Mouse (Mus musculus) midbrain, embryonic 16.5 days (tissue): ENCODE data around the gene Fzd1. TPM values are rescaled to one million over a fixed set of nuclear protein-coding genes. Genes with fewer than 3 reads are reported as not detected.

Experiments used
- ATAC-seq: fragments of 200-750 bp; cut with Nextera tagmentation; 2 replicates; pipeline ENCODE4 v1.8.0; 2017; ENCODE audit warnings: moderate TSS enrichment
- H3K27ac ChIP-seq: fragments of 300-500 bp; sonication (generic); 2 replicates; pipeline ENCODE4 v1.5.1; 2014; ENCODE audit warnings: mild to moderate bottlenecking, low read length, mixed read lengths
- H3K27me3 ChIP-seq: fragments of 300-500 bp; sonication (generic); 2 replicates; pipeline ENCODE4 v1.6.1; 2014; ENCODE audit warnings: low read depth, low read length, mixed read lengths; ENCODE audit not compliant: control insufficient read depth, insufficient read depth
- H3K36me3 ChIP-seq: fragments of 300-500 bp; sonication (generic); 2 replicates; pipeline ENCODE4 v1.6.1; 2014; ENCODE audit warnings: mild to moderate bottlenecking, low read length, moderate library complexity, mixed read lengths; ENCODE audit not compliant: control insufficient read depth, insufficient read depth
- H3K4me1 ChIP-seq: fragments of 300-500 bp; sonication (generic); 2 replicates; pipeline ENCODE4 v1.6.1; 2014; ENCODE audit warnings: mild to moderate bottlenecking, low read length, mixed read lengths; ENCODE audit not compliant: control insufficient read depth, insufficient read depth
- H3K4me2 ChIP-seq: fragments of 300-500 bp; sonication (generic); 2 replicates; pipeline ENCODE4 v1.6.1; 2014; ENCODE audit warnings: mild to moderate bottlenecking, low read length, mixed read lengths
- H3K4me3 ChIP-seq: fragments of 300-500 bp; sonication (generic); 2 replicates; pipeline ENCODE4 v1.5.1; 2014; ENCODE audit warnings: low read depth, mild to moderate bottlenecking, low read length, moderate library complexity, mixed read lengths
- H3K9ac ChIP-seq: fragments of 300-500 bp; sonication (generic); 2 replicates; pipeline ENCODE4 v1.6.1; 2014; ENCODE audit warnings: low read depth, low read length, mixed read lengths
- H3K9me3 ChIP-seq: fragments of 300-500 bp; sonication (generic); replicated peaks from 2 replicates; pipeline ENCODE4 v1.6.1; 2014; ENCODE audit warnings: mild to moderate bottlenecking, low read length, mixed read lengths; ENCODE audit not compliant: control insufficient read depth, poor library complexity, severe bottlenecking
- WGBS: fragments of 180-500 bp; shearing (Covaris S2); extraction: QIAGEN DNeasy Blood & Tissue Kit; methylation state at CpG from one replicate; pipeline ENCODE4 v1.1.7; 2014; 5-methylcytosine and 5-hydroxymethylcytosine counted together
- microRNA-seq: library from miRNA; unstranded; fragments of <30 nt; microRNA quantifications from one replicate; pipeline ENCODE4, GENCODE M21; 2017
- polyA plus RNA-seq: library from polyadenylated mRNA; unstranded; fragments of >200 nt; fragmentation: Nextera tagmentation; extraction: Ambion mirVana; gene quantifications from 2 replicates; pipeline ENCODE4 v1.2.1, GENCODE M21; 2015

Gene Fzd1
- polyA plus RNA-seq, 1 experiment from 2014 or later = 24.6 TPM

GRCm38 (mm10) chr5:4733239-4733638 is 24.6 kb downstream of the Fzd1 start:
- Histone ChIP-seq H3K4me2 (no peak overlapping the region), H3K4me1 (peaks cover 11% of the 10 kb centered on the region; the same call in 1 of the 2 replicates), H3K27me3 (no peaks in the 10 kb centered on the region), H3K9me3 (no peaks in the 10 kb centered on the region), H3K9ac (no peak overlapping the region), H3K27ac (no peak overlapping the region), H3K36me3 (no peaks in the 10 kb centered on the region), H3K4me3 (no peak overlapping the region)
- ATAC-seq = no peak
- 60% methylated on average over 4 of the region's 4 CpGs for WGBS

GRCm38 (mm10) chr5:4732241-4733229 is 25.3 kb downstream of the Fzd1 start:
- H3K36me3 ChIP-seq = no peaks in the 10 kb centered on the region
- ATAC-seq = peak; percentile 55
- H3K4me3 ChIP-seq = no peak overlapping the region
- no peak overlapping the region for H3K27ac ChIP-seq
- no peaks in the 10 kb centered on the region for H3K9me3 ChIP-seq
- peaks cover 11% of the 10 kb centered on the region; the same call in 1 of the 2 replicates for H3K4me1 ChIP-seq
- H3K27me3 ChIP-seq = no peaks in the 10 kb centered on the region
- no peak overlapping the region for H3K4me2 ChIP-seq
- H3K9ac ChIP-seq = no peak overlapping the region
- 46% methylated on average over 10 of the region's 10 CpGs for WGBS

- Histone ChIP-seq H3K36me3 (no peaks in the 10 kb centered on the region), H3K4me3 (no peak overlapping the region), H3K9me3 (no peaks in the 10 kb centered on the region), H3K27ac (no peak overlapping the region), H3K27me3 (no peaks in the 10 kb centered on the region), H3K4me2 (no peak overlapping the region), H3K4me1 (peaks cover 11% of the 10 kb centered on the region; the same call in 1 of the 2 replicates), H3K9ac (no peak overlapping the region)
- peak; percentile 80 for ATAC-seq
- 28% methylated on average over 5 of the region's 5 CpGs for whole genome bisulfite sequencing
Measured at GRCm38 (mm10) chr5:4731743-4732215, 26.1 kb downstream of the Fzd1 start.

- ATAC-seq = no peak
- Histone ChIP-seq H3K9me3 (no peaks in the 10 kb centered on the region), H3K4me1 (peaks cover 11% of the 10 kb centered on the region; the same call in 1 of the 2 replicates), H3K36me3 (no peaks in the 10 kb centered on the region), H3K4me3 (no peak overlapping the region), H3K27me3 (no peaks in the 10 kb centered on the region), H3K4me2 (no peak overlapping the region), H3K9ac (no peak overlapping the region), H3K27ac (peak overlapping the region; percentile 33)
- WGBS = 81% methylated on average over 3 of the region's 3 CpGs
Measured at GRCm38 (mm10) chr5:4731064-4731463, 26.8 kb downstream of the Fzd1 start.

Small RNA genes lying within 50 kb of the gene (microRNA-seq; reads per million reads assigned to microRNA genes)
- gene Gm44483 = not detected
